Mouse (Mus musculus): ENCODE data around the gene Ankrd7.

DNA sequence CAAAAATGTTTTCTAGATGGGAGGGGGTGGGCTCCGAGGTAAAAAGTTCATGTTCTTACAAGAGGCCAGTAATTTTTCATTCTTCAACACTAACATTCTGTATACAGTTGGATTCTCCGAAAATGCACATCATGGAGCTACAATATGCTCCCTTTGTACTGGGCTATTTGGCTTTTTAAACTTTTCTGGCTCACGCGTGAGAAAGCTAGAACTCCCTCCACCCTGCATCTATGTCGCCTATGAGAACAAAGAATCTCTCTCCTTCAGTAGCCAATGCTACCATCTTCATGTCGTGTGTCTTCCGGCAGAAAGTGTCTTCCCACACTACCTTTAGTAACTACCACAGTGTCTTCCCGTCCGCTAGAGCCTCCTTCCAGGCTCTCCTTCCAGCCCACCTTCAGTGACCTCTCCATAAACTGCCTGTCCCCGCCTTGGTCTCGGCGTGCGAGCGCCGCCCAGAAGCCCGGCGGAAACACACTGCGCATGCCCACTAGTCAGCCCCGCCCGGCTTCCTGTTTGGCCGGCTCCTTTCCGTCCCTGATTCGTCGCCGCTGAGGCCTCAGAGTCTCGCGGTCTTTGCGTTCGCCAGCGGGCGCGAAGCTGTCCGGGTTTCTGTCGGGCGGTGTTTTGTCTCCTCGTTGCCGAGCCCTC lies 17.9 kb upstream of the Ankrd7 start, which contains the start of gene Lsm8:
- TF ChIP-seq GATA1 (IDR thresholded peaks at IDR 0.05; ENCODE audit: borderline replicate concordance, low read length) (no peak), FLI1 (IDR thresholded peaks at IDR 0.05; ENCODE audit: low read length) (no peak)

Data from megakaryocyte, embryonic 14.5 days (primary cell).